Mouse (Mus musculus) kidney, embryonic 14.5 days (tissue): Measurements from ENCODE around the gene Glis1. TPM values are rescaled to one million over a fixed set of nuclear protein-coding genes. Genes with fewer than 3 reads are reported as not detected.

Experiments
- ATAC-seq: fragments of 200-750 bp; cut with Nextera tagmentation; 2 replicates; pipeline ENCODE4 v1.8.0; 2017; ENCODE audit warnings: moderate number of reproducible peaks, mild to moderate bottlenecking, moderate TSS enrichment, moderate library complexity; ENCODE audit not compliant: low FRiP score, low TSS enrichment
- H3K27ac ChIP-seq: fragments of 300-500 bp; sonication (generic); 2 replicates; pipeline ENCODE4 v1.5.1; 2014; ENCODE audit warnings: low read depth, mild to moderate bottlenecking, low read length, moderate library complexity, mixed read lengths
- H3K27me3 ChIP-seq: fragments of 300-500 bp; sonication (generic); 2 replicates; pipeline ENCODE4 v1.6.1; 2014; ENCODE audit warnings: mild to moderate bottlenecking, low read length; ENCODE audit not compliant: control insufficient read depth, insufficient read depth
- H3K36me3 ChIP-seq: fragments of 300-500 bp; sonication (generic); 2 replicates; pipeline ENCODE4 v1.6.1; 2014; ENCODE audit warnings: low read length, mixed read lengths; ENCODE audit not compliant: control insufficient read depth, insufficient read depth
- H3K4me1 ChIP-seq: fragments of 300-500 bp; sonication (generic); 2 replicates; pipeline ENCODE4 v1.6.1; 2014; ENCODE audit warnings: low read length, mixed read lengths; ENCODE audit not compliant: control insufficient read depth, insufficient read depth
- H3K4me2 ChIP-seq: fragments of 300-500 bp; sonication (generic); replicated peaks from 2 replicates; pipeline ENCODE4 v1.6.1; 2014; ENCODE audit warnings: low read depth, mild to moderate bottlenecking, low read length
- H3K4me3 ChIP-seq: fragments of 300-500 bp; sonication (generic); 2 replicates; pipeline ENCODE4 v1.5.1; 2014; ENCODE audit warnings: mild to moderate bottlenecking, low read length
- H3K9ac ChIP-seq: fragments of 300-500 bp; sonication (generic); 2 replicates; pipeline ENCODE4 v1.6.1; 2014; ENCODE audit warnings: low read depth, mild to moderate bottlenecking, low read length, moderate library complexity
- H3K9me3 ChIP-seq: fragments of 300-500 bp; sonication (generic); 2 replicates; pipeline ENCODE4 v1.6.1; 2016; ENCODE audit warnings: low read length; ENCODE audit not compliant: control insufficient read depth
- WGBS: fragments of 180-500 bp; shearing (Covaris S2); extraction: QIAGEN DNeasy Blood & Tissue Kit; methylation state at CpG from one replicate; pipeline ENCODE4 v1.1.7; 2014; 5-methylcytosine and 5-hydroxymethylcytosine counted together
- polyA plus RNA-seq: library from polyadenylated mRNA; unstranded; fragments of >200 nt; fragmentation: Nextera tagmentation; extraction: Ambion mirVana; gene quantifications from 2 replicates; pipeline ENCODE4 v1.2.1, GENCODE M21; 2014

Gene Glis1
- polyA plus RNA-seq, result 4.0 and 4.3 TPM in 2 replicates

- peak within 1 kb of the TSS; percentile 99 for H3K4me2 ChIP-seq
- under 1% methylated on average over 87 of the region's 112 CpGs for WGBS
- no peak within 1 kb of the TSS for H3K27ac ChIP-seq
- peak within 1 kb of the TSS; percentile 58 for H3K9ac ChIP-seq
- ATAC-seq, result peak; percentile 94
- no peaks in the 10 kb centered on the region for H3K9me3 ChIP-seq
- peaks cover 12% of the 10 kb centered on the region for H3K4me1 ChIP-seq
- peak within 1 kb of the TSS; percentile 60 for H3K4me3 ChIP-seq
- H3K27me3 ChIP-seq, result peaks cover 65% of the 10 kb centered on the region
- no peaks in the 10 kb centered on the region for H3K36me3 ChIP-seq
Observed at GRCm38 (mm10) chr4:107434356-107435237, at the start of gene Glis1. Glis1 (plus strand) TSS chr4:107434591.

GRCm38 (mm10) chr4:107387038-107387437, 47.4 kb upstream of the Glis1 start:
- no peak overlapping the region for H3K4me3 ChIP-seq
- H3K27ac ChIP-seq, result no peak overlapping the region
- 93% methylated on average over 4 of the region's 4 CpGs for WGBS
- no peaks in the 10 kb centered on the region for H3K4me1 ChIP-seq
- no peaks in the 10 kb centered on the region for H3K27me3 ChIP-seq
- no peak overlapping the region for H3K4me2 ChIP-seq
- H3K9me3 ChIP-seq, result no peaks in the 10 kb centered on the region
- no peak for ATAC-seq
- no peak overlapping the region for H3K9ac ChIP-seq
- H3K36me3 ChIP-seq, result peaks cover 77% of the 10 kb centered on the region

GRCm38 (mm10) chr4:107387465-107387864, 46.9 kb upstream of the Glis1 start:
- Histone ChIP-seq H3K36me3 (peaks cover 80% of the 10 kb centered on the region), H3K27me3 (no peaks in the 10 kb centered on the region), H3K9ac (no peak overlapping the region), H3K27ac (no peak overlapping the region), H3K4me2 (no peak overlapping the region), H3K4me3 (no peak overlapping the region), H3K9me3 (no peaks in the 10 kb centered on the region), H3K4me1 (no peaks in the 10 kb centered on the region)
- no peak for ATAC-seq
- WGBS, result 94% methylated on average over 8 of the region's 8 CpGs

GRCm38 (mm10) chr4:107388291-107388690, 46.1 kb upstream of the Glis1 start:
- H3K36me3 ChIP-seq, result peaks cover 79% of the 10 kb centered on the region
- no peak overlapping the region for H3K27ac ChIP-seq
- no peak for ATAC-seq
- H3K27me3 ChIP-seq, result no peaks in the 10 kb centered on the region
- H3K4me1 ChIP-seq, result no peaks in the 10 kb centered on the region
- H3K9me3 ChIP-seq, result no peaks in the 10 kb centered on the region
- H3K4me3 ChIP-seq, result no peak overlapping the region
- WGBS, result 99% methylated on average over 2 of the region's 2 CpGs
- H3K4me2 ChIP-seq, result no peak overlapping the region
- no peak overlapping the region for H3K9ac ChIP-seq

- WGBS, result 95% methylated on average over 3 of the region's 3 CpGs
- no peak for ATAC-seq
- no peaks in the 10 kb centered on the region for H3K4me1 ChIP-seq
Observed at GRCm38 (mm10) chr4:107389345-107389744, 45.0 kb upstream of the Glis1 start.

GRCm38 (mm10) chr4:107393771-107394170, 40.6 kb upstream of the Glis1 start:
- ATAC-seq, result no peak
- Histone ChIP-seq H3K27ac (no peak overlapping the region), H3K36me3 (peaks cover 86% of the 10 kb centered on the region), H3K9ac (no peak overlapping the region), H3K9me3 (no peaks in the 10 kb centered on the region), H3K4me2 (no peak overlapping the region), H3K27me3 (no peaks in the 10 kb centered on the region), H3K4me1 (no peaks in the 10 kb centered on the region), H3K4me3 (no peak overlapping the region)
- WGBS, result 53% methylated on average over 2 of the region's 2 CpGs

More at GRCm38 (mm10) chr4:107389345-107389744, 45.0 kb upstream of the Glis1 start:
- no peak overlapping the region for H3K4me2 ChIP-seq
- no peaks in the 10 kb centered on the region for H3K9me3 ChIP-seq
- no peak overlapping the region for H3K27ac ChIP-seq
- H3K4me3 ChIP-seq, result no peak overlapping the region
- H3K27me3 ChIP-seq, result no peaks in the 10 kb centered on the region
- H3K9ac ChIP-seq, result no peak overlapping the region
- H3K36me3 ChIP-seq, result peaks cover 84% of the 10 kb centered on the region

- no peaks in the 10 kb centered on the region for H3K4me1 ChIP-seq
- H3K27me3 ChIP-seq, result no peaks in the 10 kb centered on the region
- peaks cover 10% of the 10 kb centered on the region for H3K36me3 ChIP-seq
- no peak overlapping the region for H3K9ac ChIP-seq
- no peak overlapping the region for H3K27ac ChIP-seq
- no peak overlapping the region for H3K4me3 ChIP-seq
- H3K9me3 ChIP-seq, result no peaks in the 10 kb centered on the region
- WGBS, result 65% methylated on average over 4 of the region's 4 CpGs
- H3K4me2 ChIP-seq, result no peak overlapping the region
- ATAC-seq, result no peak
Observed at GRCm38 (mm10) chr4:107420202-107420601, 14.2 kb upstream of the Glis1 start.

- 3% methylated on average over 14 of the region's 14 CpGs for WGBS
- Histone ChIP-seq H3K27ac (no peak overlapping the region), H3K4me3 (0 out of 2 replicates have a peak overlapping the region, but pooled peaks have one; percentile 1), H3K9me3 (no peaks in the 10 kb centered on the region), H3K27me3 (no peaks in the 10 kb centered on the region), H3K9ac (no peak overlapping the region), H3K4me1 (no peaks in the 10 kb centered on the region), H3K4me2 (peak overlapping the region; percentile 25), H3K36me3 (peaks cover 5% of the 10 kb centered on the region)
- ATAC-seq, result no peak
Observed at GRCm38 (mm10) chr4:107421711-107422110, 12.7 kb upstream of the Glis1 start.

- Histone ChIP-seq H3K4me1 (no peaks in the 10 kb centered on the region), H3K4me2 (no peak overlapping the region), H3K27me3 (no peaks in the 10 kb centered on the region), H3K9me3 (no peaks in the 10 kb centered on the region), H3K36me3 (peaks cover 5% of the 10 kb centered on the region), H3K9ac (no peak overlapping the region), H3K27ac (no peak overlapping the region), H3K4me3 (no peak overlapping the region)
- ATAC-seq, result no peak
- WGBS, result 21% methylated on average over 6 of the region's 6 CpGs
Observed at GRCm38 (mm10) chr4:107422176-107422575, 12.2 kb upstream of the Glis1 start.
